Mouse (Mus musculus): ENCODE measurements around the gene Twf2. TPM values are rescaled to one million over a fixed set of nuclear protein-coding genes. Genes with fewer than 3 reads are reported as not detected.

Gene Twf2
- polyA plus RNA-seq (2015; fragmentation: Nextera tagmentation; extraction: Ambion mirVana), result 69.8 and 69.9 TPM in 2 replicates

GRCm38 (mm10) chr9:106202819-106203636, at the start of gene Twf2:
Twf2 (plus strand) TSS chr9:106203108.
- Histone ChIP-seq H3K36me3 (ENCODE audit: control insufficient read depth, insufficient read depth, low read length) (no peaks in the 10 kb centered on the region), H3K4me3 (ENCODE audit: low read length) (peak within 1 kb of the TSS; percentile 76), H3K9ac (ENCODE audit: low read length) (peak within 1 kb of the TSS; percentile 87), H3K27ac (ENCODE audit: low read length) (peak within 1 kb of the TSS; percentile 71), H3K4me1 (replicated peaks; ENCODE audit: control insufficient read depth, insufficient read depth, low read length) (peaks cover 32% of the 10 kb centered on the region), H3K4me2 (ENCODE audit: low read depth, low read length) (peak within 1 kb of the TSS; percentile 66), H3K9me3 (ENCODE audit: control insufficient read depth, low read length) (no peaks in the 10 kb centered on the region), H3K27me3 (ENCODE audit: control insufficient read depth, insufficient read depth, low read depth, low read length) (no peaks in the 10 kb centered on the region)
- WGBS, result under 1% methylated on average over 61 of the region's 61 CpGs
- peak; percentile 93 for ATAC-seq (ENCODE audit: low read depth)

GRCm38 (mm10) chr9:106154106-106154505, 48.8 kb upstream of the Twf2 start:
- Histone ChIP-seq H3K36me3 (ENCODE audit: control insufficient read depth, insufficient read depth, low read length) (no peaks in the 10 kb centered on the region), H3K27ac (ENCODE audit: low read length) (no peak overlapping the region), H3K9me3 (ENCODE audit: control insufficient read depth, low read length) (no peaks in the 10 kb centered on the region), H3K9ac (ENCODE audit: low read length) (no peak overlapping the region), H3K27me3 (ENCODE audit: control insufficient read depth, insufficient read depth, low read depth, low read length) (peaks cover 17% of the 10 kb centered on the region), H3K4me2 (ENCODE audit: low read depth, low read length) (no peak overlapping the region), H3K4me3 (ENCODE audit: low read length) (no peak overlapping the region), H3K4me1 (replicated peaks; ENCODE audit: control insufficient read depth, insufficient read depth, low read length) (no peaks in the 10 kb centered on the region)
- ATAC-seq (ENCODE audit: low read depth), result no peak
- WGBS, result 81% methylated on average over 9 of the region's 9 CpGs

- H3K9me3 ChIP-seq (ENCODE audit: control insufficient read depth, low read length), result no peaks in the 10 kb centered on the region
- no peak overlapping the region for H3K4me2 ChIP-seq (ENCODE audit: low read depth, low read length)
- ATAC-seq (ENCODE audit: low read depth), result no peak
- H3K4me1 ChIP-seq (replicated peaks; ENCODE audit: control insufficient read depth, insufficient read depth, low read length), result 0 out of 2 replicates have a peak, but pooled peaks cover 3% of the 10 kb centered on the region
- no peaks in the 10 kb centered on the region for H3K27me3 ChIP-seq (ENCODE audit: control insufficient read depth, insufficient read depth, low read depth, low read length)
- no peak overlapping the region for H3K9ac ChIP-seq (ENCODE audit: low read length)
- WGBS, result 43% methylated on average over 5 of the region's 5 CpGs
- H3K27ac ChIP-seq (ENCODE audit: low read length), result no peak overlapping the region
- H3K4me3 ChIP-seq (ENCODE audit: low read length), result no peak overlapping the region
- H3K36me3 ChIP-seq (ENCODE audit: control insufficient read depth, insufficient read depth, low read length), result no peaks in the 10 kb centered on the region
Measured at GRCm38 (mm10) chr9:106156419-106156818, 46.5 kb upstream of the Twf2 start.

- Histone ChIP-seq H3K9me3 (ENCODE audit: control insufficient read depth, low read length) (no peaks in the 10 kb centered on the region), H3K4me2 (ENCODE audit: low read depth, low read length) (no peak overlapping the region), H3K36me3 (ENCODE audit: control insufficient read depth, insufficient read depth, low read length) (no peaks in the 10 kb centered on the region), H3K9ac (ENCODE audit: low read length) (no peak overlapping the region), H3K4me3 (ENCODE audit: low read length) (no peak overlapping the region), H3K27ac (ENCODE audit: low read length) (no peak overlapping the region), H3K4me1 (replicated peaks; ENCODE audit: control insufficient read depth, insufficient read depth, low read length) (0 out of 2 replicates have a peak, but pooled peaks cover 3% of the 10 kb centered on the region), H3K27me3 (ENCODE audit: control insufficient read depth, insufficient read depth, low read depth, low read length) (no peaks in the 10 kb centered on the region)
- no peak for ATAC-seq (ENCODE audit: low read depth)
- WGBS, result 77% methylated on average over 21 of the region's 21 CpGs
Measured at GRCm38 (mm10) chr9:106156921-106157622, 45.8 kb upstream of the Twf2 start.

GRCm38 (mm10) chr9:106157623-106157925, 45.3 kb upstream of the Twf2 start:
- H3K4me1 ChIP-seq (replicated peaks; ENCODE audit: control insufficient read depth, insufficient read depth, low read length), result 0 out of 2 replicates have a peak, but pooled peaks cover 3% of the 10 kb centered on the region
- 85% methylated on average over 10 of the region's 10 CpGs for WGBS
- H3K4me3 ChIP-seq (ENCODE audit: low read length), result no peak overlapping the region
- ATAC-seq (ENCODE audit: low read depth), result no peak
- H3K36me3 ChIP-seq (ENCODE audit: control insufficient read depth, insufficient read depth, low read length), result no peaks in the 10 kb centered on the region
- H3K27ac ChIP-seq (ENCODE audit: low read length), result no peak overlapping the region
- no peak overlapping the region for H3K4me2 ChIP-seq (ENCODE audit: low read depth, low read length)
- no peak overlapping the region for H3K9ac ChIP-seq (ENCODE audit: low read length)
- H3K9me3 ChIP-seq (ENCODE audit: control insufficient read depth, low read length), result no peaks in the 10 kb centered on the region
- H3K27me3 ChIP-seq (ENCODE audit: control insufficient read depth, insufficient read depth, low read depth, low read length), result no peaks in the 10 kb centered on the region

- H3K36me3 ChIP-seq (ENCODE audit: control insufficient read depth, insufficient read depth, low read length), result no peaks in the 10 kb centered on the region
- no peak within 1 kb of the TSS for H3K4me3 ChIP-seq (ENCODE audit: low read length)
- no peak for ATAC-seq (ENCODE audit: low read depth)
- H3K9me3 ChIP-seq (ENCODE audit: control insufficient read depth, low read length), result no peaks in the 10 kb centered on the region
- 0 out of 2 replicates have a peak, but pooled peaks cover 3% of the 10 kb centered on the region for H3K4me1 ChIP-seq (replicated peaks; ENCODE audit: control insufficient read depth, insufficient read depth, low read length)
- H3K27me3 ChIP-seq (ENCODE audit: control insufficient read depth, insufficient read depth, low read depth, low read length), result no peaks in the 10 kb centered on the region
- H3K27ac ChIP-seq (ENCODE audit: low read length), result no peak within 1 kb of the TSS
- no peak within 1 kb of the TSS for H3K9ac ChIP-seq (ENCODE audit: low read length)
- 69% methylated on average over 6 of the region's 6 CpGs for whole genome bisulfite sequencing
- H3K4me2 ChIP-seq (ENCODE audit: low read depth, low read length), result no peak within 1 kb of the TSS
Measured at GRCm38 (mm10) chr9:106158037-106158491, 44.8 kb upstream of the Twf2 start, which contains the start of gene Glyctk. Glyctk (minus strand) TSS chr9:106158138.

GRCm38 (mm10) chr9:106159237-106159636, 43.7 kb upstream of the Twf2 start:
- no peak overlapping the region for H3K27ac ChIP-seq (ENCODE audit: low read length)
- no peaks in the 10 kb centered on the region for H3K9me3 ChIP-seq (ENCODE audit: control insufficient read depth, low read length)
- no peak overlapping the region for H3K9ac ChIP-seq (ENCODE audit: low read length)
- peaks cover 2% of the 10 kb centered on the region; the same call in 1 of the 2 replicates for H3K27me3 ChIP-seq (ENCODE audit: control insufficient read depth, insufficient read depth, low read depth, low read length)
- H3K4me1 ChIP-seq (replicated peaks; ENCODE audit: control insufficient read depth, insufficient read depth, low read length), result 0 out of 2 replicates have a peak, but pooled peaks cover 3% of the 10 kb centered on the region
- H3K4me2 ChIP-seq (ENCODE audit: low read depth, low read length), result peak overlapping the region; percentile 19; the same call in 1 of the 2 replicates
- H3K4me3 ChIP-seq (ENCODE audit: low read length), result no peak overlapping the region
- WGBS, result 85% methylated on average over 9 of the region's 9 CpGs
- ATAC-seq (ENCODE audit: low read depth), result no peak
- H3K36me3 ChIP-seq (ENCODE audit: control insufficient read depth, insufficient read depth, low read length), result no peaks in the 10 kb centered on the region

- Histone ChIP-seq H3K4me3 (ENCODE audit: low read length) (peak overlapping the region; percentile 69), H3K9ac (ENCODE audit: low read length) (peak overlapping the region; percentile 78), H3K27me3 (ENCODE audit: control insufficient read depth, insufficient read depth, low read depth, low read length) (peaks cover 2% of the 10 kb centered on the region; the same call in 1 of the 2 replicates), H3K4me2 (ENCODE audit: low read depth, low read length) (peak overlapping the region; percentile 67), H3K4me1 (replicated peaks; ENCODE audit: control insufficient read depth, insufficient read depth, low read length) (0 out of 2 replicates have a peak, but pooled peaks cover 3% of the 10 kb centered on the region), H3K36me3 (ENCODE audit: control insufficient read depth, insufficient read depth, low read length) (no peaks in the 10 kb centered on the region), H3K27ac (ENCODE audit: low read length) (peak overlapping the region; percentile 96), H3K9me3 (ENCODE audit: control insufficient read depth, low read length) (no peaks in the 10 kb centered on the region)
- peak; percentile 91 for ATAC-seq (ENCODE audit: low read depth)
- WGBS, result 3% methylated on average over 24 of the region's 24 CpGs
Measured at GRCm38 (mm10) chr9:106159784-106160301, 43.1 kb upstream of the Twf2 start.

- H3K9ac ChIP-seq (ENCODE audit: low read length), result peak overlapping the region; percentile 78
Measured at GRCm38 (mm10) chr9:106160426-106160825, 42.5 kb upstream of the Twf2 start.

More at GRCm38 (mm10) chr9:106160426-106160825, 42.5 kb upstream of the Twf2 start:
- H3K4me3 ChIP-seq (ENCODE audit: low read length), result peak overlapping the region; percentile 69
- peaks cover 2% of the 10 kb centered on the region; the same call in 1 of the 2 replicates for H3K27me3 ChIP-seq (ENCODE audit: control insufficient read depth, insufficient read depth, low read depth, low read length)
- no peaks in the 10 kb centered on the region for H3K36me3 ChIP-seq (ENCODE audit: control insufficient read depth, insufficient read depth, low read length)
- no peak for ATAC-seq (ENCODE audit: low read depth)
- H3K4me2 ChIP-seq (ENCODE audit: low read depth, low read length), result peak overlapping the region; percentile 67
- peak overlapping the region; percentile 96 for H3K27ac ChIP-seq (ENCODE audit: low read length)
- H3K4me1 ChIP-seq (replicated peaks; ENCODE audit: control insufficient read depth, insufficient read depth, low read length), result 0 out of 2 replicates have a peak, but pooled peaks cover 3% of the 10 kb centered on the region
- no peaks in the 10 kb centered on the region for H3K9me3 ChIP-seq (ENCODE audit: control insufficient read depth, low read length)
- WGBS, result 36% methylated on average over 5 of the region's 5 CpGs

Measured in lung, embryonic 16.5 days (tissue).